Mouse (Mus musculus): Measurements from ENCODE around the gene Rgcc.

The Rgcc gene

DNA sequence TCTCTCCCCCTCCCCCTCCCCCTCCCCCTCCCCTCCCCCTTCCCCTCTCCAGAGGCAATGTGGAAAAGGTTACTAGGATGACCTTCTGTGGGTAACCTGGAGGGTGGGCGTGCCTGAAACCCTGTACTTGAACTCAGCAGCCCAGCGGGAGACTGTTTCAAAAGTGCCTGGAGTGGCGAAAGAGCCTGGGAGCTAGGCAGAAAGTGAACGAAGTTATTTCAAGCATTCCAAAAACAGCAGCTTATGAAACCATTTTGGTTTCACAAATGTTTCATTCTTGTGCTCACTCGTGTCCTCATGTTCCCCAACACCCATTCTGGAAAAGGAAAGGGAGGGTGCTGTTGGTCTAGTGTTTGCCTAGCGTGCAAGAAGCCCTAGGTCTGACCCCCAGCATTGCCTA, 1.6 kb downstream of the Rgcc start:
- no peak for DNase-seq

DNA sequence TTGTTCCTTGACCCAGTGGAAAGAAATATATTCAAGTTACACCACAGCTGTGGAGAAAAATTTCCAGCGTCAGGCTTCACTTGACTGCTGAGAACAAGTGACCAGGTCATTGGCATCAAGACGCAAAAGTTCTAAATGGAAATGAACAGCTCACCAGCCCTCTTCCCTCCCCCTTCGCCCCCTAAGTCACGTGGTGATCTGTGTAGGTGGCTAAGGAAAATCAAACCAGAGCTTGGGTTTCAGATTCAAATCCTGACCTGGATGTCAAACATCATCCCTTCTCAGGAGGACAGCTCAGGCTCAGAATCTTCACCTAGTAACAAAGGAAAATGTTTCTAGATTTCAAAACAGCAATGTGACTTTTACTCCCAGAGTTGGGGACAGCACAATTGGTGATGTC, 2.2 kb downstream of the Rgcc start:
- DNase-seq, result no peak

DNA sequence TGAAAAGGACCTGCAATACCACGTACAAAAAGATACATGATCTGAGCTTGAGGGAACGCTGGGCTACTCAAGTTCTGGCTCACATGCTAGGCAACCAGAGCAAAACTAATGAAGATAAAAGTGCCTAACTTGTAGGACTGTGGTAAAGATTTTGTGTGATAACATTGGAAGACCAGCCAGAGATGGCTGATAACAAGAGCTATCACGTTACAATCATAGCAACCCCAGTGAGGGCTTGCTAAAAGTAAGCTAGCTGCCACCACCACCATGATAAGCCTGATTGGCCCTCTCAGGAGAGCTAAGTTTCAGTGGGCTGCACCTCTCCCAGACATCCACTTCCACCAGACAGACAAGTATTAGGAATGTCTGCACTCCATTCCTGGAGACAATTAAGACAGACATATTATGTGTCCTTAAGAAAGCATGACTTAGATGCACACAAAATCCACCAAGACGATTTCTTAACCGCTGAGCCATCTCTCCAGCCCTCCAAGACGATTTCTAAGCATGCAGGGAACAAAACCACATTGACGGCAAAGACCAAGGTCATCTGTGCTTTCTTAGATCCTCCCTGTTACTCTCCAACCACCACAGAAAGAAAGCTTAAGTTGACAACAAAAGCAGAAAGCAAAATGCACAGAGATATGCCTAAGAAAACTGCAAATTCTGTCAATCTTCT, 3.0 kb downstream of the Rgcc start:
- DNase-seq, result no peak

DNA sequence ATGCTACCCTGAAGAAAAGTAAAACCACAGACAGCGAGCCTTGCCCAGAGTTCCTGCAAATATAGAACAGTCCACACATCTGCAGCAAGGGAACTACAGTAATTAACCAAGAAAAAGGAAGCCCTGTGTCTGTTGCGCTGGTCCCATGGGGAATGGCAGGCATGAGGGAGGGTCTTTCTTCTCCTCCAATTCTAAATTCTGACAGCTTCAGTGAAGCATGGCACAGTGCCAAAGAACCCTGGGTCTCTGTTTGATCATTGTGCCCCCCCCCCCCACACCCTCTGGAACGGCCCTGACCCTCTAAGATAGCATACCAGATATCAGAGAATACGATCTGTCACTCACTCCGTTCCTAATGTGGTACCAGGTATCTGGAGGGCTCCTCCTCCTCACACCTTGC, 4.6 kb downstream of the Rgcc start:
- DNase-seq, result no peak

DNA sequence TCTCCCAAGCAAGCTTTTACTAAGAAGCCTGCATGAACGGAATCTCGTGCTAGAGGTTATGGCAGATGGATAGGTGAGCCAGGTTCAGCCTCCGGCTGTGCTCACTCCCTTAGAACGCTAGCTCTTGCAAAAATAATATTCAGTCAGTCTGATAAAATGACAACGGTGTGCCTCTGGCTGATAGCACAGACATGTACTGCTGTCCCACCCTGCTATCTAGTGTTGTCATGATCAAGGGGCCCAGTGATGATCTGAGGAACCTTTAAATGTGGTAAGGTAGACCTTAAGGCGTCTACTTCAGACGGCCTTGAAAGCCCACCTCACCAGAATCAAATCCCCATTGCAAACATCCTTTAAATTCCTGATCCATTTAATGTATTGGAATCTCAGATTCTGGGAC, 5.2 kb downstream of the Rgcc start:
- no peak for DNase-seq

DNA sequence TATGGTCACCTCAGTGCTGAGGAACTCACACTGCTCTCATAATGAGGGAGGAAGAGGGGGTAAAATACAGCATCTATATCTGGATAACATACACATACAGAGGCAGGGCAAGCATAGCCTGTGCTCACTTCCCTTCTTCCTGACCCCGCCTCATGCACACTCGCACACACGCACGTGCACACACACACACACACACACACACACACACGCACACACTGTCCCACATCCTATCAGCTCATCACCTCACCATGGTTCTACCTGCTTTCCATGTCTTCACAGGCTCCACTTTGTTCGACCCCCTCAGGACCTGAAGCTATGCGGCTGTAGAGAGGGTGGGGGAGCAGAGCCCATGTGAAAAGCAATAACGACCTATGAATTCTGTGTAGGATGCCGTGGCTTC, 5.9 kb downstream of the Rgcc start:
- no peak for DNase-seq

DNA sequence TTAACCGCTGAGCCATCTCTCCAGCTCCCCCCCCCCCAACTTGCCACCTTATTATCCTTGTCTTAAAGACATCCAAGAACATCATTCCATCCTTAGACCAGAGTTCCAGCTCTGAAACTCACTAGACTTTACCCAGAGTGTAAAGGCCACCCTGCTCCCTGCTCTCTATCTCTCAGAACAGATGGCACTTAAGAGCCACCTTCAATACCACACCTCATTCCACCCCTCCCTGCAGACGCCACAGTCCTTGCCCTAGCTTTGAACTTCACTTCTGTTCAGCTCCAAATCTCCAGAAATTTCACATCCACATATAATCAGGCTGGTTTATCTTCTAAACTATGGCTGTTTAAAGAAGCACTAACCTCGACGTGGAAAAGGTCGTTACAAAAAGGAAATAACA, 6.5 kb downstream of the Rgcc start:
- no peak for DNase-seq

DNA sequence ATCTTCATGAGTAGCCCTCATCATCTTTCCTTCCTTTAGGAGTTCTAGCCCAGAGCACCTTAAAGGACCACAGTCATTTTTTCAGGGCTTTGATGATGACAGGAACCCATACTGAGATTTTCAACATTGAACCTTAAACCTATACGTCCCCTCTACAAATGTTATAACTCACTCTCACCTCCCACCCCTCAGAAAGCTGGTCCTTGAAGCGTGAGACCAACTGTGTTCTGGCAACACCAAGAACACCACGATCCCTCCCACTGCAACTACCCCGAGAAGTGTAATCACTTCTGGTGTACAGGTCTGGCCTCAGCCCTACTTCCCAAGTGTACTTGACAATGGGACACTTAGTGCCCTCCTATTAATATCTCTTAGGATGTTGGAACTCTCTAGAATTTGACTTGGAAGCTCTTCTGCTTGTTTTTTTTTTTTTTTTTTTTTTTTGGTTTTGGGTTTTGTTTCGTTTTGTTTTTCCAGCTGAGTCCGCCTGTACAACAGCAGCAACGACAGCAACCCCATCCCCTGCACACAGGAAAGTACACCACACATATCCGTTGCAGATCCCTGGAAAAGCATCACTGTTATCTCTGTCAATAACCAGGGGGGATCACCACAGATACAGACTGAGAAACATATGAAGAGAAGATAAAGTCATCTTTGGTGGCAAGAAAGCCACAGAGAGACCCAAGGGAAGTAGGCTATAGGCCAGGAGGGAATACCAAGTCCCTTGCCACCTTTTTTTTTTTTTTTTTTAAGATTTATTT, 7.2 kb downstream of the Rgcc start:
- no peak for DNase-seq

DNA sequence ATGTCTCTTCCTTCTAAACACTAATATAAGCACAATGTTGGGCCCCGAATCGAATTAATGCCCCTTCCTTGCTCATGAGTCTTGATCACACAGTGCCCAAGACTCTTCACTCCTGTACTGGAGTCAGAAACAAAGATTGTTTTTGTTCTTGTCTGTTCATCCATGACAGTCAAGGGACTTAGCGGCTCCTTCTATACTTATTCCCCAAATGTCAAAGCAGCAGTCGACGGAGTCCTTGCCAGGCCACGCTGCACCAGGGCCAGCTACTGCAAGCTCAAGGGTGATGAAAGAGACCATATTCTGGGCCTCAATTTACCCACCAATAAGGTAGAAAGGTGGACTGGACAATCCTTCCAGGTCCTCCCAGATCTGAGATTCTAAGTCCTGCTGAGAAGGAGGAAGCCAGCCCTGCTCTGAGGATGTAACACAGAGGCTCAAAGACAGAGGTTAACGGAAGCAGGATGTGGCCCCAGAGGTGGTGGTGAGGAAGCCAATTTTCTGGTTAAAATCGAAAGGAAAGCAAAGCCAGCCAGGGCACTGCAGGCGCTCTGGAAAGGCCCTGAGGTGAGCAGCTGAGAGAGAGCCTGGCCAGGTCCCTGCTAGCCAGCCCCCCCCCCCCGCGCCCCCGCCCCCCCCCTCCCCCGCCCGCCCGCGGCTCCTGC, 8.2 kb downstream of the Rgcc start:
- DNase-seq, result peak; percentile 38 to 42

DNA sequence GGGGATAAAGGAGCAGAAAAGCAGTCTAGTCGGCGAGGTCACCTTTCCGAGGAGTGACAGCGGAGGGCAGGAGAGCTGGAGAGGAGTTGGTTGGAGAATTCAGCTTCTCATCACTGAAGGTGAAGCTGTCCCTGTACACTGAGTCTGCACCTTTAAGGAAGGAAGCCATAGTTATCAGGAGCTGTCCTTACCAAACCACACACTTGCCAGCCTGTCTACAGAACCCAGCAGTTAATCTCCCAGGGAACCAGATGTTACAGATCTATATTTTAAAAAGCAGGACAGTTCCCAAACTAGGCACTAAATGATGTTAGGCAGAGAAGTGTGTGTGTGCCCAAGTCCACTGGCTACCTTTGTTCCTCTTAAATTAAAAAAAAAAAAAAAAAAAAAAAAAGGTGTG, 9.8 kb downstream of the Rgcc start:
- DNase-seq, result no peak

DNA sequence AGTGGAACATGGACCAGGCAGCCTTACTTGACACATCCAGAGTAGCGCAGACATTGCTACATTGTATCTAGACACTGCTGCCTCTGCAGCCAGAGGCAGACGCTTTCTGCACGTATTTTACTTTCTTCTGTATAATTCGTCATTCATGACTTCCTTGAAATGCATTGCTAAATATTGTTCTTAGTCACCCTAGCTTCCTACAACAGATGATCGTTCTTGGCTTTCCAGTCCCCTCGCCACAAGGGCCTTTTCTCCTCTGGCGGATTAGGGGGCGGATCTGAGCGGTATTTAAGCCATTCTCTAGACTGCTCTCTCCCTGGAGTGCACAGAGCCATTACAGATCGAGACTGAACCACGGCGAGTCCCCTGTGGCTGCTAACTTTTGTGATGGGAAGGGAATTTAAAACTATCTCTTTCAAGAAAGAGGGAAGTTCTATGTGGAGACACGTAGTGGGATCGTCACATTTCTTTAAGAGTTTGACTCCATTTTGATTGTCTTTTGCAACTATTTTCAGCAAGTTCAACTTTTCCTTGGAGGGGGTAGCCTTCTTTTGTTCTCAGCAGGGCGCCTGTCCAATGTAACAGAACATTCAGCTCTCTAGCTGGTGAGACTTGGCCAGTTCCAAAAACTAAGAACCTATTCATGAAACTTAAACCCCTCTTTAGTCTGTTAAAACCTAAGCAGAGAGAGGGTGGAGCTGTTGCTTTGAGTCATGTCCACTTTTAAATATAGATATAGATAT, 10.6 kb downstream of the Rgcc start:
- DNase-seq, result no peak

DNA sequence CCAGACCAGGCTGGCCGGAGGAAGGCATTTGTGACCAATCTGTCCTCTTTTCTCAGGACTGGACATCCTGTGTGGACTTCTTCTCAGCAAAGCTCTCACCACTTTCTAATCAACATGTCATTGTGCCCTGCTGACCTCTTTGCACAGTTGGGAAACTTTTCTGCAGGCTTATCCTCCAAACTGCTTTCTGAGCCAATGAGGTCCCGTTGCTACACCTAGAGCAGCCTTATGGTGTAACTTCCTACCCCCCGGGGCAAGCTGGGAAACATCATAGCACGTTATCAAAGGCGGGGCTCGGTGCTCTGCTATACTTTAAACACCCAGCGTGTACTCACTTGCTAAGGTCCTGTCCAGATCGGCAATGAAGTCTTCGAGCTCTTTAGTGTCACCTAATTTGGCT, 11.5 kb downstream of the Rgcc start:
- no peak for DNase-seq

DNA sequence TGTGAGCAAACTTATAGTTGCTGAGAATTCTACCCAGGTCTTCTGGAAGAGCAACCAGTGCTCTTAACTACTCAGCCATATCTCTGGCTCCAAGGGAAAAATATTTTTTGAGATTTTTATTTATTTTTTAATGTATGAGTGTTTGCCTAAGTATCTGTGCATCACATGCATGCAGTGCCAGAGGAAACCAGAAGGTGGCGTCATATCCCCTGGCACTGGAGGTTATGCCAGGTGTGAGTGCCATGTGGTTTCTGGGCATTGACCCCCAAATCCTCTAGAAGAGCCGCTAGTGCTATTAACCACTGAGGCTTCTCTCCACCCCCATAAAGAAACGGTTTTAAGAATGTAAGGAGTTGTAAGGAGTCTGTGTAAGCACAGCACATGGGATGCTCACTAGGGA, 13.2 kb downstream of the Rgcc start:
- DNase-seq, result peak in 1 of 2 experiments; percentile 28

DNA sequence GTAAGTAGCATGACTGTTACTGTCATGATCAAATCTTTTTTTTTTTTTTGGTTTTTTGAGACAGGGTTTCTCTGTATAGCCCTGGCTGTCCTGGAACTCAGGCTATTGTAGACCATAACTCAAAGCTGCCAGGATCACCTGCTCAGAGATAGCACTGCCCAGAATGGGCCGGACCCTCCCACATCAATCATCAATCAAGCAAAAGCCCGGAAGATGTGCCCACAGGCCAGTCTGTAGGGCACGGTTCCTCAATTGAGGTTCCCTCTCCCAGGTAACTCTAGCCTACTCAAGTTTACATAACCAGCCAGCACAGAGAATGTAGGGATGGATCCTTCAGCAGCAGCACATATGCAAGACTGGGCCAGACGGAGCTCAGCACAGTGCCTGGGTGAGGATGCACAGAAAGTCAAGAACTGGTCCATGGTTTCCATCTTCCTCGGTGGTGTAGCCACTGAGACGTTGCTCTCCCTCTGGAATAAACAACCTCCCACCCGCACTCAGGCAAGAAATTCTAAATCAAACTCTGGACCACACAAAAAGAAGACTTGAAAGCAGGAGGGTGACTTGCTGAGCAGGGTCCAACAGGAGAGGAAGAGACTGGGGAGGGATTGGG, 14.1 kb downstream of the Rgcc start:
- DNase-seq, result no peak

DNA sequence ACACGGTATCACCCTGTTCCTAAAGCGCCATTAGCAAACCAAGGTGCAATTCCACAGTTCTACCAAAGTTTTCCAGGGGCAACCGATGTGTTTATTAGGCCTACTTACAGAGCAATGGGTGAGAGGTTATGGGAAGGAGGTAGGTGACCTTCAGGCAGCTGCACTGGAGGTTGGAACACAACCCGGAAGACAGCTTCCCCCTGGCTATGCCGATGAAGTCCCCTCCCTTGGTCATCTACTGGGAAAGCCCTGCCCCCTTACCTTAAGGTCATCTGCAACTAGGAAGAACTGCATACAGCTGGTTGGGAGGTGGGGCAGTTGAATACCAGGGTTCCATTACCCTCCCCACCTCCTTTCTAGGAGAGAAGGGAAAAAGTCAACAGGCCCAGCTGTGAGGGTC, 15.9 kb downstream of the Rgcc start:
- no peak for DNase-seq

DNA sequence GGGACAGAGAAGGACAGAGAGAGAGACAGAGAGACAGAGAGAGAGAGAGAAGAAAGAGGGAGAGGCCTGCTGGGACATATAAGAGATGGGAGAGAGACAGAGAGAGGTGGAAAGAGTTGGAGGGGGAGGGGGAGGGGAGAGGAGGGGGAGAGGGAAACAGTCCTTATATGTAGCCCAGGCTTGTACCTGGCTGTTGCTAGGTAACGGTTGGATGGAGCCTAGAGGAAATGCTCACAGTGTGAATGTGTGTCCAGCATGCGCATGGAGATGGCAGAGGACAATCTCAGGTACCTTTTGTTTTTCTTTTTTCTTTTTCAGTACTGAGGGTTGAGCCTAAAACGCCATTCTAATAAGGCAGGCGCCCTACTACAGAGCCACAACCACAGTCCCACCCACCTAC, 16.8 kb downstream of the Rgcc start:
- DNase-seq, result no peak

DNA sequence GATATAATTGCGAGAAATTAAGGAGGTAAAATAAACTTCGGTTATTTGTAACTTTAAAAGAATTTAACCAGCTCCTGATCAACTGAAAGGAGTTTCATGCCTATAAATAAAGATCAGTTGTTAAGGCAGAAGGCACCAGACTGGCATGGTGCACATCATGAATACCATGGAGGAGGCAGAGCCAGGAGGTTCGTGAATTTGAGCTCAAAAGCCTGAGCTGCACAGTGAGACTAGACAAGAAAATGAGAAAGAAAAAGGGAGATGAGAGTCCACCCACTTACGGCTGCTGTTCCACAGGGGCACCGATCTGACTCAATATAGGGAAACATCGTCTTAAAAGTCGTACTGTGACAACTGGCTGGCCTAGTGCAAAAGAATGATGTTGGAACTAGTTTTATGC, 17.5 kb downstream of the Rgcc start:
- DNase-seq, result no peak

DNA sequence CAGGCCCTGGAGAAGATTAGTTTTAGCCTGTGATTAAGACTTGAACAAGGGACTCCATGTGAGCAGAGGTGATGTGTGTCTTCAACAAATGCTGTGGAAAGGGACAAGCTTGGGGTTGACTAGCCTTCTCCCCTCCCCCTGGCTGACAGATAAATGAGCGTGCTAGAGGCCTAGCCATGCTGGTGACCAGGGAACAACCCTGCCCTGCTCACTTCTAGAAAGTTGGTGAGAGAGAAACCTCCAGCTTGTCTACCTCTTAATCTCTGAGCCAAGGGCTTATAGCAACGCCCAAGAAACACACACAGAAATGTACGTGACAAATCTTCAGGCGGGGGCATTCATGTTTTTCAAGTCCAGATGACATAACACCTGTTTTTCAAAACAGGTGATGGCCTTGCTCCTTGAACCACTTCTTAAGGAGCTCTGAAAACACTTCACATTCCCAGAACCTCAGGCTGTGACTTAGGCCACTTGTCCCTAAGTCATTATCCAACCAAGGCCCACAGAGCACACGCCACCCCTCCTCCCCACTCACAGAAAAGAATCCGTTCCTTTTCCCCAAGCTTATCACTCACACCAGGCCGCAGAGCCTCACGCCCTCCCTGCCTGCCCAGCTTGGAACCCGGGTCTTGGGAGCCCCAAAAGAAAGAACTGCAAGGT, 19.4 kb downstream of the Rgcc start:
- DNase-seq, result no peak

DNA sequence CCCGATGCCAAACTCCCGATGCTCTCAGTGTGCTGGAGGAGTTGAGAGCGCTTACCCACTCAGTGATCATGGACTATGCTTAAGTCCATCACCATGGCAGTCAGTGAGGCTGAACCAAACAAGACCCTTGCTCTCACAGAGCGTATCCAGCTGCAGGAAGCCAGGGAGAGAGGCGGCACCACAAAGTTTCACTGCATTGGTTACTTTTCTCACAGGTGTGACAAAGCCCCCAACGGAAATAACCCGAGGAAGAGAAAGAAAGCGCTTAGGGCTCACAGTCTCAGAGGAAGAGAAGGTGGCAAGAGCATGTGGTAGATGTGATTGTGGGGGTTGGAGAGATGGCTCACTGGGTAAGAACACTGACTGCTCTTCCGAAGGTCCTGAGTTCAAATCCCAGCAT, 21.0 kb downstream of the Rgcc start:
- no peak for DNase-seq

DNA sequence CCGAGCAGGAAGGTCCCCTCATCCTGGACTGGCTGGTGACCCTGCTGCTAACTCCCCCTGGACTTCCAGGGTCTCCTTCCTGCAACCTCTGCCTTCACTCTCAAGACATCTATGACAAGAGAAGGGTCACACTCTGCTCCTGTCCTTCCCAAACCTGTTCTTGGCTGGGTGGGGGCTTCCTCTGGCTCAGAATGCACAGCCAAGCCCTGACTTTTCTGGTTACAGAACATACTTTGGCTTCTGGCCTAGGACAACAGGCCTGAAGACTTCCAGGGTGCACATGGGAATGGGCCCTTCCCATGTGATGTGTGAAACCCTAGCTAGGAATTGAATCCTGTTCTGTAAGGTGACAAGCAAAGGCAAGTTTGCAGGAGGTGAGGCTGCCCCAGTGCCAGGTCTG, 22.0 kb downstream of the Rgcc start:
- DNase-seq, result no peak

DNA sequence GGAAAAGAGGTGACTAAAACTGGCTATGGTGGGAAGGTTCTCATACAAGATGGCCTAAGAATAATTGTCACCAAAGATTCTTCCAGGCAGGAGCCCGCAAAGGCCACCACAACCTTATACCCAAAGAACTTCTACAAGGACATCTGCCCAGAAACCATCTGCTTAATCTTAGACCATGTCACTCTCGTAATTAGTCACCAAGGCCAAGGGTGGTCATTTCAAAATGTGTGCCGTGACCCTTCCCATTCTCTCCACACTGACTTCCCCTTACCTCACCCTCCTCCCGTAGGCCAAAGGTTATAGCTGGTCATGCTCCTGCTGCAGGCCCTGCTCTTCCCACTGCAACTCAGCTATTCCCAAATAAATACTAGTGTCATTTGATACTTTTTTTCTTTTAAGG, 22.5 kb downstream of the Rgcc start:
- no peak for DNase-seq

DNA sequence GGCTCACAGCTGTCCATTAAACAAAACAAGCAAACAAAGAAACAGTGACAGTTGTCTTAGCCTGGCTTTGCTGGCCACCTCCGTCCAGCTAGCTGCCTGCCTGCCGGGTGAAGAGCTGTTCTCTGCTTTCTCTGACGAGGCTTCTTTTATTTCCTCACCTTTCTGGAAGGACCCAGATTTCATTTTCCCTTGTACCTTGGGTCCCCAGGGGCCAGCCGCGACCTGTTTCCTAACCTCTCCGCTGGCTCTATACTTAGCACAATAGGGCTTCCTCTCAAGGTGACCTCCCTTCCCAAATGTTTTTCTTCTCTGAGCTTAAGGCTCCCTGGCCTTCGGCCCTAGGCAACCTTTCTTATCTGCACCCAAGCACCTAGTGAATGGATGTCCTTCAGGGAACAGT, 23.5 kb downstream of the Rgcc start:
- DNase-seq, result no peak
